Mouse (Mus musculus) cerebellum, postnatal 25 days (tissue): ENCODE measurements around the gene Gm49450.

Experiments
- DNase-seq, 2 experiments: peaks; one replicate each; pipeline ENCODE4 v3.0.0; 2021; ENCODE audit warnings: mixed read lengths in 2 of 2

The Gm49450 gene

DNA sequence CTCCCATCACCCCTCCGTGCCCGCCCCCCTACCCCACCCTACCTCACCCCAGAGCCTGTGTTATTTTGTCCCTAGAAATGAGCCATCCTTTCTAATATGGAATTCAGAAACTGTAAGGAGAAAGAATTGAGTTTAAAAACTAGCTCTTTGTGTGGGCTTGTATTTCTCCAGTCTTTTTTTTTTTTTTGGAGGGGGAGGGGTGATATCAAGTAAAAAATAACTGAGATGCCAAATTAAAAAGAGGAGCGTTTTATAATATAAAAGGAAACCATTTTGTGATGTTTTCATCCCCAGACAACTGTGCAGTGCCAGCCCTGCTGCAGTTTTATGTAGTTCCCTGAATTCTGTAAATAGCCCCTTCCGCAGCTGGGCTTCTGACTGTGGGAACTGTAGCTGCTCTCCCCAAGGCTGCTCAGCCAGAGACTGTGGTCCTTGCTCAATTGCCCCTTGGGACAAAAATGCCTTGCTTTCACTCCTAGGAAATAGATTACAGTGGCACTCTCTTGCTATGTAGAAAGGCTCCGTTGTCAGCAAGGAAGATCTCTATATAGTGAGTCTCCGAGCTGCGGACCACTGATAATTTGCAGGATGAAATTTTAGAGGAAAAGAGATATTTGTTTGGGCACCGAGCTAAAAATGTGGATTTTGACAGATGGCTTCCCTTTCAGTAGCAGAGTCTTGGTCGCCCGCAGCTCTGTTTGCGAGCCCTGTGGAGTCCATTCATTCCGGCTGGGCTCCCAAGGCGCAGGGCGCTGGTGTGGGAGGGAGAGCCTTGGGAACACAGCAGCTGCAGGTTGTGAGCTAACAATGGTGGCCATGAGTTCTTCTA is 1.3 kb upstream of the Gm49450 start:
- peak; percentile 74 to 77 for DNase-seq

DNA sequence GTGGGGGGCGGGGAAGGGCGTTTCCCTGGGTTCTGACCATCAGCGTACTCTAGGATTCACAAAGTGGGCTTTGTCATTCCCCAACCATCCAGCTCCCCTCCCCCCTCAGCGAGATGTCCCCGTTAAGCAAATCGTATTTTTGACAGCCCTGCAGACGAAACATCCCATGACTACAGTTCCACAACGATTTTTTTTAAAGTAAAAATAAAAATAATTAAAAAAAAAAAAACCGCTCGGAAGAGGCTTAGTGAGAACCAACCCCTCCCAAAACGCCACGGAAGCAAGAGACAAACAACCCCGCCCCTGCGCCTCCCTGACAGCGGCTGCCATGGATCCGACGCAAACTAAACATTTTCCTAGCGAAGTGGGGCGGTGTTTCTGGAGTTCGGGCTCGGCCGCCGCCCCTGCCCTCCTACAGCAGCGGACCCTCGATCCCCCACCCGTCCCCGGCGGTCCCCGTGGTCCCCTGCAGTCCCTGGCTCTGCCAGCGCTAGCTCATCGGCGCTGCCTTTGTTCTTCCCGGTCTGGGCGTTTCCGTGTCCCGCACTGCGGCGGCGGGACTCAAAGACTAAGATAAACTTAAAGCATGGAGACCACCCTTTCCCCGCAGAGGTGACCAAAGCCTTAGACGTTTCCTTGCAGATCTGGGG is 475 bp downstream of the Gm49450 start:
- peak in 1 of 2 experiments; percentile 81 for DNase-seq

DNA sequence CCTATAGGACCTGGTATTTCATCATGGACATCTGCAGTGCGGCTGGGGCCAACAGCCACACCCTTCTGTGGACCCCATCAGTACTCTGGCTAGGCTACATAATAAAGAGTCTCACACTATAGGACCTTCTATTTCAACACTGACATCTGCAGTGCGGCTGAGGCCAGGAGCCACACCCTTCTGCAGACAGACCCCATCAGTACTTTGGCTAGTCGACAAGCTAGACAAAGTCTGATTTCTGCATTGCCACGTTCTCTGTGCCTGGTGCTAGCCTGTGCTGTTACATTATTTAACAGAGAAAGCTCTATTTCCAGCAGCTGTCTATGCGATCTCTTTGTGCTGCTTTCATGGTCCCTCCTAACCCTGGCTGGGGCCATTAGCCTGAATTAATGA is 1.3 kb downstream of the Gm49450 start:
- no peak for DNase-seq

DNA sequence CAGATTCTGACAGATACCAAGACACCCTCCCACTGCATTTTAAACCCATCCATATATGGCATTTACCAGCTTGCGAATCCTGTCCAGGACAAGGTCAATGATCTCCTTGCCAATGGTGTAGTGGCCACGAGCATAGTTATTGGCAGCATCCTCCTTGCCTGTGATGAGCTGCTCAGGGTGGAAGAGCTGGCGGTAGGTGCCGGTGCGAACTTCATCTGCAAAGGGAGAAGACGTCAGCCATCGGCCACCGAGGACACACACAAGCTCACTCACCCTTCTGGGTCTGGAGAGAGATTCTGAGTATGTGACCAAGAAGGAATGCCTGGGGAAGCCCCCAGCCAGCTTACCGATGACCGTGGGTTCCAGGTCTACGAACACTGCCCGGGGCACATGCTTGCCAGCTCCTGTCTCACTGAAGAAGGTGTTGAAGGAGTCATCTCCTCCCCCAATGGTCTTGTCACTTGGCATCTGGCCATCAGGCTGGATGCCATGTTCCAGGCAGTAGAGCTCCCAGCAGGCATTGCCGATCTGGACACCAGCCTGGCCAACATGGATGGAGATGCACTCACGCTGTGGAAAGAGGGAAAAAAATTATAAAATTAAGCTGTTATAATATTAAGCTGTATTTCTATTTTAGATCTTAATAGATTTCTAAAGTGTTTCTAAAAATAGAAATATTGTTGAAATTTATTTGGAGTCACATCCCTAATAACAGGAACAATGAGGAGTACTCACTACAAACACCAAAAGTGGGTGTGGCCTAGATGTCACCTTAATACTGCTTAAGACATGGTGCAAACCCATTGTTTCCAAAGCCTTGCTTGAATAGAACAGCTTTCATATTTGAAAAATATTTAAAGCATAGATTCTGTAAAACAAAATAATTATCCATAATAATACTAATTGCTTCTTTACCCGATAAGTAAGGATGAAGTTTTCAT is 2.0 kb downstream of the Gm49450 start:
- DNase-seq: peak; percentile 52 to 58

DNA sequence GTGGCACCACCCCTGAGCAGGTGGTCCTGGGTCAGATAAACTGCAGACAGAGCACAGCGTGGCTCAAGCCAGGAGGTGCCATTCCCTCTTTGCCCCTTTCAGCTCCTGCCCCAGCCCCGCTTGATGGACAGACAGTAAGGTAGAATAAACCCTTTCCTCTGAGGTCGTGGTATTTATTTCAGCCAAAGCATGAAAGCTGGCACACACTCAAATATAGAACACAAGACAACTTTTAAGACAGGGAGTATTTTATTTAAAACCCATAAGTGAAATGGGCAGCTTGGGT is 3.8 kb downstream of the Gm49450 start:
- no peak for DNase-seq

DNA sequence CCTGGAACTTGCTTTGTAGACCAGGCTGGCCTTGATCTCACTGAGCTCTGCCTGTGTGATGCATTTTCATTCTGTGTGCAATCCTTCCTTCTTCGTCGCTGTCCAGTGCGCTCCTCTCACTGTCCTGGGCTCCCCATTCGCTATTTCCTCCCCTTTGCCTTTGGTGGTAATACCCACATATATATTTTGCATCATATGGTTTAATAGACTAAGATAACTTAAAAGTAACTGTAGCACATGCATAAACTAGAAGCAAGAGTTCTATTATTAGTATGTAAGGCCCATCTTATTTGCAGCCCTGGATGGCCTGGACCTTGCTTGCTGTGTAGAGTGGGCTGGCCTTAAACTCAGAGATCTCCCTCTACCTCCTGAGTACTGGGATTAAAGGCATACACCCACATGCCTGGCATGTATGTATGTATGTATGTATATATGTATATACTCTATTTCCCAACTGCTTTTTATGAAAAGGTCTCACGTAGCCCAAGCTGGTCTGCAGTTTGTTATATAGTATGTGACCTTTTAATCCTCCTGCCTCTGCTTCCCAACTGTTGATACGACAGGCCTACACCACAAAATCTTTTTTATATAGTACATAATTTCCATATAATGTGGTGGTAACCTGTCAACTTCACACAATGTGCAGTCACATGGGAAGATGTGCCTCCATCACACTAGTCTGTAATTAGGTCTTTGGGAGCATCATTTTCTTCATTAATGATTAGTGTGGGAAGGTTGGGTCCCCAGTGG is 4.3 kb downstream of the Gm49450 start:
- no peak for DNase-seq

DNA sequence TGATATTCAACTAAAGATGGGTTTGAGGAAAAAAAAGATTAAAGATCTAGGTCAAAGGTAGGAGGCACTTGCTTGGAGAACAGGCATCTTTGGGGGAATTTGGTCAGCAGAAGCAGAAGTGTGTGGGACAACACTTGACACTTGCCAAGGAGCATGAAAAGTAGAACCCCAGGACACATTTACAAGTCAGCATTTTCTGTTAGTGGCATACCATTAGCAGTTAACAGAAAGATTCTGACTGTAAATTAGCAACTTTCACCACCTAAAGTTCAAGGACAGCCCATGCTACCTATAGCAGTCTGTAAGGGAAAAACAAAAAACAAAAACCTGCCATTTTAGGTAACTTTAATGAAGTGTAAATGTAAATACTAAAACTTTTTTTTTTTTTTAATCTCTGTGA is 5.0 kb downstream of the Gm49450 start:
- no peak for DNase-seq

DNA sequence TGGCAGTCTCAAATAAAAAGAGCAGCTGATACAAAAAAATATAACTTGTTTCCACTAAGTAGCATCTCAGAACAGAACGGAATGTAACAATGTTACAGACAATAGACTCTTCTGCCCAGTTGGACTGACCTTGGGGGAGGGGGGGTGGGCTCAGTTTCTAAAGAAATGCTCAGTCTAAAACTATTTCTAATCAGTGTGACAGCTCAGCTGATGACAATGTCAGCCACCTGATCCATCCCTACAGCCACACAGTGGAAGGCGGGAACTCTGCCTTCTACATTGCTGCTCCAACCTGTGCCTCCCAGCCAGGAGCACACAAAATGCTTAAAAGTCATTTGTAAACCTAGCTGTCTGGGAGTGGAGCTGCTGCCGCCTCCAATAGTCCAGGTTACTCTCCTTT is 5.5 kb downstream of the Gm49450 start:
- no peak for DNase-seq

DNA sequence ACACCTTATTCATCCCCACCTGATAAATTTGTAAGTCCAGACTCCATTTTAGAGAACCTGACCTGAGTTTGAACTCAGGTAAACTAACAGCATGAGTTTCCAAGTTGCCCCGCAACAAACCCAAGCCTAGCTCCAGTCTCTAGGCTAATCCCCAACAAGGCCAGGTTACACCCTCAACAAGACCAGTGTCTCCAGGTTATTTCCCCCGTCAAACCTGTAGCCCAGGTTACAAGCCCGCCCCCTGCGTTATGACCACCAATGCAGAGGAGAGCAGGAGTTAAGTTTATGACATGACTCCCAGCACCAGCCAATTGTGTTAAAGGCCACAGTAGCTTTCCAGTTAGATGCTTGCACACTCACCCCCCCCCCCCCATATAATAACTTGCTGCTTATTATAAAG is 10.2 kb downstream of the Gm49450 start:
- DNase-seq: no peak

DNA sequence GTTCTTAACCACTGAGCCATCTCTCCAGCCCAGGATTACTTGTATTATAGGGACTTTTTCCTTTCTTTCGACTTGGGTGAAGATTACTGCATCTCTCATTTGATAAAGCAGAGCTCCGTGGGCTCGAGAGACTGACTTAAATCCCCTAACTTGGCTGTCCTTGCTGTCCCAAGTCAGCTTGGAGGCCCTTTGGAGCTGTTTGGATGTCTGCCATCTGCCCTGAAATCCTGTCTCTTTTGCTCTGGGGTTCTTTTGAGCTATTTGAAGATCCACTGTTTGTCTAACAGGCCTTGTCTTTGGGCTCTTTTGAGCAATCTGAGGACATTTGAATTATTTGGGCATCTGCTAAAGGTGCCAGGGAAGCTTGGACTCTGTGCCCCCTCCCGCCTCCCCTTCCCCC is 11.3 kb downstream of the Gm49450 start:
- no peak for DNase-seq

DNA sequence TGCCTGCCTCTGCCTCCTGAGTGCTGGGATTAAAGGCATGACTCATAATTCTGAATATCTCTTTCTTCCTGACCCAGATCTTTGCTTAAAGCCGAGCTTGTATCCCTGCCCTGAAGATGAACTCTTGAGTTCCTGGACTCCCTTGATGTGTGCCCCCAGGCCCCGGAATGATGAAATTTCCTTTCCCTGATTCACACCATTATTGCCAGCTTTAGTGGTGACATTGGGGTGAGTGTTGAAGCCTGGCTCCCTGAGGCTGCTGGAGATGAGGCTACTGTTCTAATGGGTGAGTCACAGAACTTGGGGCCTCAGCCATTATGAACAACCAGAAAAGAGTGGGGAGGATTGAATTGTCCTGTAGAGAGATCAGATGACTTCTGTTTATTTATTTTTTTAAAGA is 11.8 kb downstream of the Gm49450 start:
- no peak for DNase-seq

DNA sequence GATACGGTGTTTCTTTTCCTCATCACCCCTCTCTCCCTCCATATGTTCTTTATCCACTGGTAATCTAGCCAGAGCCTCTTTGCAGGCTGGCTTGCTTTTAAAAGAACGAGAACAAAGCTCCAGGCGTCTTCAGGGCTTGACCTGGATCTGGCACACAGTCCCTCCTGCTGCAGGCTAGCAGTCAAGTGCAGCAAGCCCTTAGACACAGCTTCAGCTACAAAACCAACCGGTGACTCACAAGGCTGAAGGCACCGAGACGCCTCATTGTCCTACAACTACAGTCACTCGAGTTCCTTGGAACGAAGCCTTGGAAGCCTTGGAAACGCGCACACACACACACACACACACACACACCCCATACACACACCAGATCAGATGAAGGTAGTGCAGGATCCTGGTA is 12.5 kb downstream of the Gm49450 start:
- peak; percentile 56 to 61 for DNase-seq

DNA sequence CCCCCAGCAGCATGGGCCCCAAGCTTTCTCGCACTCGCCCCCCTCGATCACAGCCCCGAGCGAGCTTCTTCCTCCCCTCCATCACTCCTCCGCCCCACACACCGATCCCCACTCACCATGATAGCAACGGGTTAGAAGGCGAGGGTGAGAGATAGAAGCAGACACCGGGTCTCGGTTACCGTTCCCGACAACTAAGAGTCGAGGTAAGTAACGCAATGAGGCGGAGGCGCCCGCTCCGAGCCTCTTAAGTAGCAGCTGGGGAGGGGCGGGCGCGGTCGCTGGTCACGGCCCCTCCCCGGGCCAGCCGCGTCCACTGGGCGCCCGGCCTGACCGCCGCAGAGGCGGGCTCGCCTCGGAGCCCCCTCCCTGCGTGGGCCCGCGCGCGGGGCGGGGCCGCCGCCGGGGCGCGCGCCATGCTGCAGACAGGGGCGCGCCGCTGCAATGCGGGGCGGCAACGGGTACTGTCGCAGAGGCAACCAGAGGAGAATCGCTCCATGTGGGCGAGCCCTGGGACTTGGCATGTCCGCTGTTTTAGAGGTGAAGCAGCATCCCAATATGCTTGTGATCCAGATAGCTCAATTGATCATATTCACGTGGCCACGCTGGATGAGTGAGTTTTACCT is 19.0 kb downstream of the Gm49450 start, which contains the start of gene Tuba1b:
Tuba1b (minus strand) TSS at position 349 of the 623 bp plus-strand sequence.
- peak; percentile 93 to 96 for DNase-seq

DNA sequence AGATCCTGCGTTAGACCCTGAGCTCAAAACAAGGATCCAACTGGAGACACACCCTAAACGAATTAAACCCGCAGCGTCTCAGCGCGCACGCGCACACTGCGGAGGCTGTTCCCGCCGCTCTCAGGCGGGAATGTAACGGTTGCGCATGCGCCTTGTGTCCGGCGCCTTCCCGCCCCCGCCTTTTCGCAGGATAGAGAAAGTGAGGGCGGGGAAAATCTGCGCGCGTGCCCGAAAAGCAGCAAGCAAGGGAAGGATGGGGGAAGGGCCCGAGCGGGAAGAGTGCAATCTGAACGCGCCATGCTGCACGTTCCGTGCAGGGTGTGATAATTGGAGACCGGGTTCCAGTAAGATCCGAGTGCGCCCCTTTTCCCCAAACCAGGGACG is 19.5 kb downstream of the Gm49450 start:
- peak; percentile 96 to 99 for DNase-seq

DNA sequence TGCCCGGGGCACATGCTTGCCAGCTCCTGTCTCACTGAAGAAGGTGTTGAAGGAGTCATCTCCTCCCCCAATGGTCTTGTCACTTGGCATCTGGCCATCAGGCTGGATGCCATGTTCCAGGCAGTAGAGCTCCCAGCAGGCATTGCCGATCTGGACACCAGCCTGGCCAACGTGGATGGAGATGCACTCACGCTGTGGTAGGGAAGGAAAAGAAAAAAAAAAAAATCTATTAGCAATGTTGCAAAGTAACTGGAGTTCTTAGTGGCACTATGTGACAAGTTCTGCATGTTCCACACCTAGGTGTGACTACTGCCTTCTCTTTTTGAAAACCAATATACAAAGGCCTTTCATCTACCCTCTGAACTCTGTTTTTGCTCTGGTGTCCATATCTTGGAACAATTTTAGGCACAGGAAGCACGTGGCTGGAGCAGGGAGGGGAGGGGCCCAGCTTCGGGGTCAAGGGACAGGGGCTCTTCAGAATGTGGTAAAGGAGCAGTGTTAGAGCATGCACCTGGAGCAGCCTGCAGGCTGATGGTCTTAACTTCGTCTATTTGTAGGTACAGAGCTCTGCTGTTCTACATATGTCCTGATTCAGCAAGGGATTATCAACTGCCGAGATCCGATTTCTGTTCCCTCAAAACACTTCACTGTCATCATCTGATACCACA is 20.2 kb downstream of the Gm49450 start:
- peak; percentile 64 to 65 for DNase-seq

DNA sequence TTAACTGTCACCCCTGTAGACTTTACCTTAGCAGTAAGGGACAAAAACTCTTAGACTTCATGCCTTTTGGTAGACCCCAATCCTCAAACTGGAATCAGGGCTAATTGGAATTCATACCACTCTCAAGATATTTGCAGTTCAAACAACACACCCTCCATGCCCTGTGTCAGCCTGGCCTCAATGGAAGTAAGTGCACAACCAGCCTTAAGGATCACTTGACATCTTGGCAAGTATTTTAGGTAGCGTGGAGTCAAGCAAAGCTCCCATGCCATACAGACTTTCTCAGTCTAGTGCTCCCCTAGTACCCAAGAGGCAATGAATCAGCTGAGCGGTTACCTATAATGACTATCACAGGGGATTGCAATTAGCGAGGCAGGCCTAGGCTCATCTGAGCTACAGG is 22.4 kb downstream of the Gm49450 start:
- DNase-seq: no peak

DNA sequence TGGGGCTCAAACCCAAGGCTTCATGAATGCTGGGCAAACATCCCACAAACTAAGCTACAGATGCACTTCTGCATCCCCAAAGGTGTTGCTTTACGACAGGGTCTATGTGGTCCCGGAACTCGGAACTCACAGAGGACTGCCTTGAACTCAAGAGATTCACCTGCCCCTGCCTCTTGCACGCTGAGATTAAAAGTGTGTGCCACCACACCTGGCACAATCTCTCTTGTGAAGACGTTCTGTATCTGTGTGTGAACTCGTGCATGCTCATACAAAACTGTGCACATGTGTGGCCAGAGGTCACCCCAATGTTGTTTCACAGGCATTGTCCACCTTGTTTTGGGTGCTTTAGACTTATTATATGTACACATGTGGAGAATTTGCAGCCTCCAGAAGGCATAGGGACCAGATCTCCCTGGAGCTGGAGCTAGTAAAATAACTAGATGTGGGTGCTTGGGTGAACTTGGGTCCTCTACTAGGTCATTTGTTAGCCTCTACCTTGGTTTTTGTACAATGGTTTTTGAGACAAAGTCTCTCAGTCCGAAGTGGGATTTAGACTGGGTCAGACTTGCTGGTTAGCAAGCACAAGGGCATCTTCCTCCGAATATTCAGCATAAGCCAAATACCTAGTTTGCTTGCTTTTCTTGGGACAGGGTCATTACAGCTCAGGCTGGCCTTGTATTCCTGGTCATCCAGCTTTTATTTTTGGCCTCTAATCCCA is 23.2 kb downstream of the Gm49450 start:
- DNase-seq: no peak

DNA sequence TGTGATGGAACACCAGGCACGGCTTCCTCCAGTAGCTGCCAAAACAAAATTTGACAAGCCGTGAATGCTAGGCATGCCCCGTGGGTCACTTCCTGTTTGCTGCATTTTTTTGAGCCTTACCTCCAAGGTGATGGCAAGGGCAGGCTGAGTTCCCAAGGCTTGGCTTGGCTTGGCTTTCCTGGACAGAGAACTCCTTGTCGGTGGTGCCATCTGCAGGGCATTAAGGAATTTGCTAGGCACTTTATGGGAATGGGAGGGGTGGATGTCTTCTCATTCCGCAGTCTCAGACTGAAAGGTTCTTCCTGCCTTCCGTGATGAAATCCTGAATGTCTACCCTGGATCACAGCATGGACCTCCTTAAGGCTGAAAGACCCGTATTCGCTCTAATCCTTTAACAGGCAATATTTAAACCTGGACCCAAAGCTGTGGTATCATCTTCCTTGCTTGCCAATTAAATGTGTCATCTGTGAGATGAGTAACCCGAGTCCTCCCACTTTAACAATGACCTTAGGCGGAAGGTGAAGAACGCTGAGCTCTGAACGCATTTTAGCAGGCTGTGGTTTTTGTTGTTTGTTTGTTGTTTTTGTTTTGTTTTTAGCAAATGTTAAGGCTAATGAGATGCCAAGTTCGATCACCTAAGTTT is 24.6 kb downstream of the Gm49450 start:
- peak; percentile 82 to 89 for DNase-seq

DNA sequence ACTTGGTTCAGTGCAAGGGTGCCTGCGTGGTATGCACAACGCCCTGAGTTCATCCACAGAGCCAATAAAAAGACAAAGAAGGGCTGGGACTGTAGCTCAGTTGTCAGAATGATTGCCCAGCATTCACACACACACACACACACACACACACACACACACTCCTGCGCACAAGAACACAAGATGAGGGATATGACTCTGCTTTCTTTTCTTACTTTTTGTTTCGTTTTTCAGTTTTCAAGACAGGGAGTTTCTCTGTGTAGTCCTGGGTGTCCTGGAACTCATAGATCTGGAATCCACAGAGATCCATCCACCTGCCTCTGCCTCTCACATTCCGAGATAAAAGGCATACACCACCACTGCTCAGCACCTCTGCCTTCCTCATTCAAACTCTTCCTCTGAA is 25.8 kb downstream of the Gm49450 start:
- no peak for DNase-seq

DNA sequence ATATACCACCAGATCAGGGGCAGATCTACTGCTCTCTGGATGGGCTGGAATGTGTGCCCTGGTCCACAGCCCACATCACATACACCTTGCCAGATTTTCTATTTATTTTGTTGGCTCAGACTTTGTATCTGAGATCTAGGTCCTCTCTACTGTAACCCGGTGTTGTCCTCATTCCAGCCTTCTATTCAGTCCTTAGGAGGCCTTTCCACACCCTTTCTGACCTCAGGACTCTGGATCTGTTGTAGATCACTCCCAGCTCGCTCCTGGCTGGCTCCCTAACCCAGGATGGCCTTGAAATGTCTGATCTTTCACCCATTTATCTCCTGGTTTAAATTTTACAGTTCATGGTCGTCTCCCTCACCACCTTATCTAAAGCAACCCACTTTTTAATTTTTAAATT is 28.7 kb downstream of the Gm49450 start:
- no peak for DNase-seq
